Mouse (Mus musculus) kidney, postnatal 36 days (tissue): ENCODE measurements at regions not wholly inside any gene's neighbourhood (a gene's known extent, or its start where the extent isn't known, plus 50 kb on each side); places are given as distances from the start of the nearest gene placed in this dataset.
A peak's percentile ranks its signal among the peaks of the same experiment; 100 is the strongest.

Source experiments
- DNase-seq, 2 experiments: peaks; one replicate each; pipeline ENCODE4 v3.0.0; 2021 to 2022; ENCODE audit warnings: mixed read lengths in 2 of 2

DNA sequence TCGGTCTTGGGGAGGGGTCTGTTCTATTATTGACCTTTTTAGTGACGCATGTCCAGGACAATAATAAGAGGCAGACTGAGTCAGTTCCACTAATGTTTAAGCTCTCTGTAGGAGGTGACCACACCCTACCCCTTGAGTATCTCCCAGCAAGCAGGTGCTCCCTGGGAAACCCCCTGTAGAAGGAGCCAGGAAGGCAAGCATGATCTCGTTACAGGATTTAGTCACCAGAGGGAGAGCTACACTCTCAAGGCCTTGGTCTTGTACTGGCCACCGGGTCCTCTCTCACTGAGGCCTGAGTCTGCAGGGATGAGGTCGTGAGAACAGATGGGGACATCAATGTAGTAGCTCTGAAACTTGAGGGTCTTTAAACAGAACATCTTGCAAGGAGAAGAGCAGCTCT, 55.3 kb upstream of the Ccnd2 start:
- DNase-seq = no peak

DNA sequence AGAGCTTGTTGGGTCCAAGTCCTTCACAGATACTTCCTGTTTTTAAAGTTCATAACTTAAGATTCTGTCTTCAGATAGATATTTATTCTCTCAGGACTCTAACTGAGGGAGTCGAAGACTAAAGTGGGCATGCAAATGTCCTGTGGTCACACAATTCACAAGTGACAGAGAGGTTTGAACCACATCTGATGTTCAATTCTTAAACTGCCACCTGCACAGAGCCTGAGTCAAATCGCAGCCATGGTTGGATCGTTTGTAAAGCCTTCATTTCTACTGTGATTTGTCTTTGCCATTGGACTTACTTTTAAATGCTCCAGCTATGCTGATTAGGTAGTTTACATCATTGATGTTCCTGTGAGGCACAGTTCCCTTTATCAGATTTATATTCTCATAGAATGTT, 61.4 kb upstream of the Ccnd2 start:
- no peak for DNase-seq

DNA sequence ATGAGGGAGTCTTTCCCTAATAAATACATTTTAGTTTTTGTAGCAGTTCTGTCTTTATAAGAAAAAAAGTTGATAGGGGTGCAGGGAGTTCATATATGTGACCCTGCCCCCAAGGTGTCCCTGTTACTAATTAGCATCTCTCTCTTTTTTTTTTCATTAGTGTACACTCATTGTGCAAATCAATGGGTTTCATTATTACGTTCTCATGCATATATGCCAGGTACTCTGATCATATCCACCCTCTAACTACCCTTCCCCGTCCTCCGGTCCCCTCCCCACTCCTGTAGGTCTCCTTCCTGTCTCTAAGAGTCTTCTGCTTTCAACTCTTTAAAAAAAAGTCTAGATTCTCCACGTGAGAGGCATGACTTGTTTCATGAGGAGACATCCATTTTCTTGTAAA, 63.9 kb upstream of the Ccnd2 start:
- DNase-seq = no peak

DNA sequence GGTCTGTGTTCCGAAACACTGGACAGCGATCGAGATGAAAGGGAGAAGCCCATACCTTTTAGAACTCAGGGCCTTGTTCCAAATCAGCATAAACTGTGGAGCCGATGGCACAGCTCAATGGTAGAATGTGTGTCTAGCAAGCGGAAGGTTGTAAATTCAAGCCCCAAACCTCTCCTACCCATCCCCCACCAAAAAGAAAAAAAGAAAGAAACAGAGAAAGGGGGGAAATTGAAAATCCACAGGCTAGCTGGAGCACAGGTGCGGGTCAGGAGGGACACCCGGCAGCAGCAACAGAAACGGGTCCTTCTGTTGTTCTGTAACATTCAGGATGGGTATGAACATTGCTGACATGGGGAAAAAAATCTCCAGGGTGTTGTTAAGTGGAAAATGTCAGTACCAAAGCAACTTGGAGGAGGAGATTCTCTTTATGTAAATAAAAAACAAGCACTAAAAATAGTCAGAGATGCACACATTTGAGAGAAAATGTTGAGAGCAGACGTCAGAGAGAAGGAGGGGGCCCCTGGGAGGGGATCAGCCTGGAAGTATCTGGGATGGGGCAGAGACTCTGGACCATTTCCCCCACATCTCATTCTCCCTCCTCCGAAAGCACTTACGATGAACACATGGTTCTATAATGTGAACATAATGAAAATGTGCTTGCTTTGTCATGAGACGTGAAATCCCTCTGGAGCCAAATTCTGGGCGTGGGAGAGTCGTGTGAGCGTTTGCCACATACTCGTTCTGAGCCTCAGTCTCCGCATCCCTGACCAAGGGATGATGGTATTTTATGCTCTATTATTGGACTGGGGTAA, 66.8 kb upstream of the Ccnd2 start:
- no peak for DNase-seq

DNA sequence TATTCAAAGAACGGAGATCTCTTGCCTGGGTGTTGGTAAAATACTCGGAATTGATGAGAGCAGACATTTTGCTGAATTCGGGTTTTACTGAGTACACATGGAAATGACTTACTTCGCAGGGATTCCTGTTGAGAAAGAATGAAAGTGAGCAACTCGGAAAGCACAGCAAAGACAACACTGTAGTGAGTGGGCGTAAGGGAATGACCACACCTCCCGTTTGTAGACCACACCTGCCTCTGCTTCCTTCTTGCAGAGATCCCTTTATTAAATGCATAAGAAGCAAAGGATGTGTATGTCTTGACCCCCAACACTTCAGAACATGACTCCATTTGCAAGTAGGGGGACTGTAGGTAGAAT, 67.4 kb upstream of the Ccnd2 start:
- DNase-seq = no peak

DNA sequence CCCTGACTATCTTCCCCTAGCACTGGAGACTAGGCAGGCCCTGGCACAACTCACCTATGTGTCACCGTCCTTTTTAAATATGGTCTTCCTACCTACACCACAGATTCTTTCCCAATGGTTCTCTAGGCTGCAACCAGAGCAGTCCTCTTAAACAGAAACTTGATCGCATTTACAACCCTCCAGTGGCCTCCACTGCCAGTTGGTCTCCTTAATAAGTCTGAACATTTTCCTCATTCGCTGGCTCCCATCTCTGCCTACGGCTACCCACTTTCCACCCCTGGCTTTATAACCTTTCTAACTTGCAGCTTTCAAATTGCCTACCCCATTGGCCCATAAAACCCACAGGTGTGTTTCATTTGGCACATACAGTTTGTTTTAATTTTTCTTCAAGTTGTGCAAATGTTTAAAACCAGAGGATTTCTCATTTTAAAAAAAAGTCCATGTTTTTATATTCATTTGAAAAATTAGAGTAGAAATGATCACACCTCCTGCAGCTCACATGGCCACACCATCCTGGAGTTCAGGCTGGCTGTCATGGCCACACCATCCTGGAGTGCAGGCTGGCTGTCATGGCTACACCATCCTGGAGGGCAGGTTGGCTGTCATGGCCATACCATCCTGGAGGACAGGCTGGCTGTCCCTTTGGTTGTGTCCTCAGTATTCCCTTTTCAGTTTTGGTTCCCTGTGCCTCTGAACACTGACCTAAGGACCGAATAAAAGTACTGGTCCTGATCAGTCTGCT, 74.4 kb upstream of the Ccnd2 start:
- DNase-seq = no peak

DNA sequence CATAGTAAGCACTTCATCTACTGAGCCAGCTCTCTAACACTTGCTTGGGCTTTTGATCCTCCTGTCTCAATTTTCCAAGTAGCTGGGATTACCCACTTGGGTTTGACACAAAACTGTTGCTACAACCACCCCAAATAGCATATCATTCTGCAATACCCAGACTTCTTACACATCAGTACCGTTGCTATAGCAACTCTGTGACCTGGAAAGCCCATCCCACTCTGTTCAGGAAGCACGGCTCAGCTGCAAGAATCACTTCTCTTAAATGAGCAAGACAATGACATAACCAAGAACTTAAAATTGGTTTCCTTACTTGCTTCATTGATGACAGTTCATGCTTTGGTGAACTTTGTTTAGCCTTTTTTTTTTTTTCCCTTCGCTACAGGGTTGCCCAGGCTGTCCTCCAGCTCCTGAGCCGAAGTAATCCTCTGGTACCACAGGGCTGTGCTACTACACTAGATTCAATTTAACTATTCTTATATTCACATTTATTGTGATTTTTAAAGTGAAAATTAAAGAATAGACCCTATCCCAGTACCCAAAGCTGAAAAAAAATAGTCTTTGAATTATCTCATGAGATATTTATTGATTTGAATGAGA, 84.6 kb upstream of the Ccnd2 start:
- no peak for DNase-seq

DNA sequence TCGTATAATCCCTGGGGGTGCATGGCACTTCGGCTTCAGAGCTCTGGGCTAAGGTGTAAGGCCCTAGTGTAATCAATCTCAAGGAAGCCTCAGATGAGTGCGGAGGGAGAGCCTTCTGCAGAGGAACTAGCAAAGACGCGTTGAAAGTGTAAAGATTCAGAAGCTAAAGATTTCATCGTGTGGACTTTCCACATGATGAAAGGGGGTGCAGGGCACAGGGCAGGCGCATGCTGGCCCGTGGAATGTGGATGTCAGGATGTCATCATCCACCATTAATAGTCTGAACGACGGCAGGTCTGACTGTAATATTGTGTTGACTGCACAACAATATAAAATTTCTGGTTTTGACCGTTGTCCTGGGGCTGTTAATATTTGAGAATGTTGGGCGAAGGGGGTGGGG, 85.2 kb upstream of the Ccnd2 start:
- DNase-seq = peak in 1 of 2 experiments; percentile 6

DNA sequence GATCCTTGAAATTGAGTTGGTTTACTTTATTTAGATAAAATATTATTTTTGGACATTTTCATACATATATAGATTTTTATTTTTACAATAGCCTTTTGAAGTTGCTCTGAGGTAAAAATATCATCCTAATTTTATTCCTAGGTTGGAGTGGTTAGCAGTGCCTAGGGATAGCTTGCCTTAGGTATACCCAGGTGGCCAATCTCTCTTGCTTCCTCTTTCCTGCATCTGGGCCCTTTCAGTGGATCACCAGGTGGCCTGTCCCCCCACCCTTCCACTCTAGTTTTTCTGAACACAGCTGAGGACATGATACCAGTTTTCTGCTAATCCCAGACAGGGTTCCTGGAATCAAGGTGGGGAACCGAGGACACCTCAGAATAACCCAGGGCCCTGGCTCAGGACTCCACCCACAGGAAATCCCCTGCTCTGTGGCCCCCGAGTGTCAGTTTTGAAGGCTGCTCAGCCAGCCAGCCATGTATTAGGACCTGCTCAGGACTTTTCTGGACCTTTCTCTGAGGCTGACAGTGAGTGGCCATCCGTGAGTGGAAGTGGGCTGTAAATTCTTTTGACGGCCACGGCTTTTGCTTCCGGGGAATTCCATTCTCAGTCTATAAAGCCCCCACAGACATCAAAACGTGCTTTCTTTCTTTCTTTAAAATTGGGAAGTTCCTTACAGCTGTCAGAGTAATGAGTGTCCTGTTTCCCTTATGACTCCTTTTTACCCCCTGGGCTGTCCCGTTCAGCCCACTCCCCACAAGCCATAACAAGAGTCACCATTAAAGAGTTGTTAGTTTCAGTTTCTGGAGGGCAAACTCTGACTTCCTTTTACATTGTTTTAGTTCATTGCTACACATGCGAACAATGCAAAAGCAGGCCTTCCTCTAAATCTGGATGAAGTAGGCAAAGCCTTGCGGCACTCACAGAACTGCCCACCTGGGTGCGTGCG, 87.8 kb upstream of the Ccnd2 start:
- no peak for DNase-seq

DNA sequence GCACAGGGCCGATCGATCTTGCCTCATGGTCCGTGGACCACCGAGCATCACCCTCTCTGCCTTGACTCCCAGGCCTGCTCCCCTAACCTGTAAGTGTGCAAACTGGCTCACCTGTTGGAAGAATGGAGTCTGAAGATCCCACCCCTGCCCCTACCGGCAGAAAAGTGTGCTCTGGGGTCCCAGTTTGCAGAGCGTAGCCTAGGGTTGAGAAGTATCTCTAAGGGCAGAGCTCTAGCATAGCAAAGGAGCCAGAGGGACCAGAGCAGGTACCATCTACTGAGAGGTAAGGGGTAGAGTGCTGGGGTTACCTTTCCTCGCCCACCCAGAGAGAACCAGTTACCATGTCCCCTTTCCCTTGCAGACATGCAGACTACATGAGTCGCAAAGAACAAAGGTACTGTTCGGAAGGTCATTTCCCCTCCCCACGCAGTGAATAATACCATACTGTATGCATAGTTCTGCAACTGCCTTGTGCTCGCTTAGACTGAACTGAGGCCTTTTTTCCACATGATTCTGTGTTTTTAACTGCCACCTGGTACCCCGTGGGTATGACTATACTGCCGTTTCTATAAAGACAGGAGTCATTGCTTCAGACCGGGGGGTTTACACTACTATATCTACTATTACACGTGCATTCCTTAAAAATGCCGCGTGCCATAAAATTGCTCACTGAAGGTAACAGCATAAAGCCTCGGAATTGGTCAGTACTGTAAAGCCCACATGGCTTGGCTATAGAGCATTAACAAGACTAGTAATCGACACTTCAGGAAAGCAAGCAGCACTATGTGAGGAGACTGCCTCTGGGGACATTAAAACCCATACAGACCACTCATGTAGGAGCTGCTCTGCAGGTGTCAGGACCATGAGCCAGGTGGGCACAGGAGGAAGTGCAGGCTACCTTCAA, 88.7 kb upstream of the Ccnd2 start:
- DNase-seq = no peak

DNA sequence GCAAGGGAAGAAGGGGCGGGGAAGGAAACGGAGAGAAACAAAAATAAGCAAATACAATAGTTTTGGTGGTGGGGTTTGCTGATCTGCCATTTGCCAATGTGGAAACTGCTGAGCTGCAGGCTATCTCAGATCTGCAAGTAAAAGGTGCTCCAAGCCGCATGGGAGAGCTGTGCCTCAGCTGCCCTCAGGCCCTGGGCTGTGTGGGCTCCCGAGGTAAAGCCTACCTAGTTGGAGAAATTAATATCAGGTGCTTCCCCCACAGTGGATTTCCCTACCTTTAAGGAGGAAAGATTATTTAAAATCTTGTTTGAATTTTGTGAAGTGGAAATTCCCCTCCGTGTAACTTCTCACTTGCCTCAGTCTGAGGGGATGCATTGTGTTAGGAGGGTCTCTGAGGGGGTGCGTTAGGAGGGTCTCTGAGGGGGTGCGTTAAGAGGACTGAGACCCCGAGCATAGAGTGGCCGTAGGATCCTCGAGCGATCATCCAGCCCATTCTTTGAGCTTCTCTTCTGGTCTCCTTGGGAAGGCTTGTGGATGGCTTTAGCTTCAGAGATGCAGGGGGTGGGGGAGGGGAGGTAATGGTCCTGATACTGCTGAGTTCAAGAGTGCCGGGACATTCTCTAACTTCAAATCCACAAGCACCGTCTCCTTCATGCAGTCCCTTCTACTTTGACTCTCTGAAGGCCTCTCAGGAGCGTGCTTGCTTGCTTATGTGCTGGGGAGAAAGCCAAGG, 89.9 kb upstream of the Ccnd2 start:
- DNase-seq = no peak

DNA sequence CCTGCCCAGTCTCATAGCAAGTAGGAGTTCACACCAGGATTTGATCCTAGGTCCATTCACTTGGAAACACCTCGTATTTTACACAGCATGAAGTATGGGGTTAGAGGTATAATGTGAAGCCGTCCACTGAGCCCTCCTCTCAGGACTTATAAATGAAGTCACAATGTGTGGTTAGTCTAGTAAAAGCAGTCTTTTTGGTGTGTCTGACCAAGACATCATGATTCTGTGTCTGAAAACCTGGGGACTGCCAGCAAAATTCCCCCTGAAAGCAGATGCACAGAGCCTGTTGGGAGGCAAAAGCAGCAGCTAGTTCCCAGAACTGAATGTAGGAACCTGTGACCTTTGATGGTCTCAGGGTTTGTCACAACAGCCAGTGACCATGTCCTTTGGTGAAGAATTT, 91.0 kb upstream of the Ccnd2 start:
- DNase-seq = no peak

DNA sequence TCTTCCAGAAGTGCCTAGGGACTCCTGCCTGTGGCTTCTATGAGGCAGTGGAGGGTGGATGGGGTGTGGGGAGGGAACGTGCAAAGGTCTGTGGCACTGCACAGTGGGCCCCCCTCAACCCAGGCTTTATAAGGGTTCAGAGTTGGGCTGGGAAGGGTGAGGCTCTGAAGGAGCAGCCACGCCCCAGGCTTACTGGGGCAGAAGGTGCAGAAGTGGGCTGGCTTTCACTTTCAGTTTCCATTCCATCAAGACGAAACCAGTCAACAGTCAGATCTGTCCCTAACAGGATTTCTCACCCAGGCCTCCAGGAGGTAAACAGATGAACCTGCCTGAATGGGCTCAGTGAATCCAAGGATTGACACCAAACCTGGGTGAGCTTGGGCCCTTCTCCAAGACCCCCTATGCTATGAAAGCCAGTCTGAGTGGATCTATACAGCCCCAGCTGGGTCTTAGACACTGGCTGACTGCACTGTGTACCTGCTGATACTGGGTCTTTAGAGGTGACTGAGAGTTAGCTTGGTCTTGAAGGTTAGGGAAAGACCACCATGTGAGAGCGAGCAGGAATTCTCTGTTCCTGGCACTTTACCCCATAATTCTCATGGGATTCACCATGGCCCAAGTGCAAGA, 93.9 kb upstream of the Ccnd2 start:
- DNase-seq = peak; percentile 32 to 36

DNA sequence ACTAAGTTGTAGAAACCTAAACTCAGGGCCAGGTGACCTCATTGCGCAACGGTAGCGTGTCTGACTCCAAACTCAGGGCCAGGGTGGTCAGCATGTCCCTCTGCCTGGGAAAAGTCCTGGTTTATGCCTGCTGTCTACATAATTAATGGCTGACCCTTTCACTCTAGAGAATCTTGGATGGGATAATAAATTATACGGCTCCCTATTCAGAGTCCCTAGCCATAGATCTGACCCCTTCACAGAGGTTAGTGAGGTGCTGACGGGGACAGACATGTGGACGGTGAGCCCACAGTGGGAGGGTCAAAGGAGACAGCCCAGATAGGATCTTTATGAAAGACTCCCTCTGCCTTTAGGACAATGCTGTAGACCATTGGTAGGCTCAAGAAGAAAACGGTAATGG, 94.7 kb upstream of the Ccnd2 start:
- DNase-seq = no peak

DNA sequence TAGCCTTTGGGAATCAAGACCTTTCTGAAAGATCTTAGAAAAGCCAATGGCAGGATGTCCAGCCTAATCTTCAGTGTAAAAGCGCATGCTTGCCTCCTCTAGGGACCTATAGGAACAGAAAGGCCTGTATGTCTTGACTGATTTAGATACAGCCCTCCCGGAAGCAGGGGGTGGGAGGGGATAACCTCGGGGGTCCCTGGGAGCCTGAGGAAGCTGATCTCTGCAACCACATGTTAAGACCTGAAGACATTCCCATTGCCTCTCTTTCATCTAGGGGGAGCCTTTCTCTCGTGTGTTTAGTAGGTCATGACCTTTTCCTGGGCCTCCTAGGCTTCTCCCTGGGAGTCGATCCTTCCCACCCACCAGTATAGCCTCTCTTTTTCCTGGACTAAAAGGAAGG, 95.3 kb upstream of the Ccnd2 start:
- no peak for DNase-seq

DNA sequence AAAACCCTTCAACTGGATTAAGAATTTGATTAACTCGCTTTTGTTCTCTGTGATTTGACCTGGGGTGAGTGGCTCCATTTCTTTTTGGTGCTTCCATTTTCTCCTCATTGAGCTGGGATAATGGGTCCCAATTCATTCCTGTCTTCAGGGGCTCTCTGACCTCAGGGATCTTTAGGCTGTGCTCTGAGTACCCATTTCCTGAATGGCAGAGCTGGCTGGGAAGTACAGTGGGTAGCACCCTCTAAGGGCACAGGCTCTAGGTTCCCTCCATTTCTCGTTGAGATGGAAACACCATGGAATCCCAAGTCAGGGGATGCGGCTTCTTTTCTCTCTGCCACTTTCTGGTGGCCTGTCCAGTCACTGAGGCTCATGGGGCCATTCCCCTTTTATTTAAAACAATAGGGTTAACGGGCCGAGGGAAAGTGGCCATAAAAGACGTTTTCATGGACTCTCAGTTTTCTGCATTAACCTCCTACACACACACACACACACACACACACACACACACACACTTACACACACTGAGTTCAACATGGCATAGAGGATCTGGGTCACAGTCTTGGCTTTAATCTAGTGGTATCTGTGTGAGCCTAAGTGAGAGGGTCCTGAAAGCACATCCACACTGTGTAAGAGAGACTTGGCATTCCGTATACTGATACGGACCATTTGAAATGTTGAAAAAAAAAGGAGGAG, 98.3 kb upstream of the Ccnd2 start:
- DNase-seq = no peak

DNA sequence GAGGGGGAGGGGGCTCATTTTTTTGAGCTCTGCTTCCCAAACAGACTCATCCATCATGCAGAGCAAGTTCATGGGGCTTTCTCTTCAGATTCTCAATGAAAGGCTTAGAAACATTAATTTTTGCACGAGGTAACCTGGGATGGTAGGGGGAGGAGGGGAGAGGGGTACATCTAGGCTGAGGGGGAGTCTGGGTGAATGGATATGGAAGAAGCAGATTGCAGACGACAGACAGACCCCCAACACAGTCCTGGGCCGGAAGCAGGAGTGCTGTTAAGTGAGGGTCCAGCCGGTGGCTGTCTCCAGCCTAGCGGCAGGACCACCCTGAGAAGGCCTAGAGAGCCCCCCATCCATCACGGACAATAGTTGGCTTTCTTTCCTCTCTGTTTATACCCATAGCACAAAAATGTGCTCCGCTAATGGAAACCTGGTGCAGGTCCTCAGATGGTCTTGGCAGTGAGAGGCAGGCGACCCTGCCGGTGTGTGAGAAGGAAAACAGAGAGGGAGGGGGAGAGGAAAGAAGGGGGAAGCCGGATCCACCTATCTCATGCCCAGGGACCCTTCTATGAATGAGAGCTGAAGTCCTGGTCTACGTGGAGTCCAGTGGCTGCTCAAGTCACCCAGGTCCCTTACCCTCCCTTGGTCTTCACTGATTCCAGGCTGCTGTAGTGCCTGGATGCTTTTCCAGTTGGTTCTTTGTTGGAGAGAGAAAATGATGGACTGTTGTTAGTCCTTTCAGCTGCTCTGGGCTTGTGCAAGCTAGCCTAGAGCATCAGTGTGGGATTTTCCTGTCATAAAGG, 99.1 kb upstream of the Ccnd2 start:
- DNase-seq = no peak

DNA sequence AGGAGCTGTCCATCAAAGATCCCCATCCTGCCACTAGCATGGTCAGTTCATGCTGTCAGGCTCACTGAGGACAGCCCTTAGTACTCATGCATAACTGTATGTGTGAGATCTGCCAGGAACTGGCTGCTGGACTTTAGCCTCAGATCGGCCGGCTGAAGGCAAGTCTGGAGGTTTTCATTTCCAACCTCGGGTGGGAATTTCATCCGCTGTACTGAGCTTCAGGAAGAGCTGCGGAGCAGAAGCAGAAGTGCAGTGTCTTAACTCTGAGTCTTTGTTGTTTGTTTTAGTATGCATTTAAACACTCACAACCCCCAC, 99.6 kb upstream of the Ccnd2 start:
- peak; percentile 48 to 61 for DNase-seq

DNA sequence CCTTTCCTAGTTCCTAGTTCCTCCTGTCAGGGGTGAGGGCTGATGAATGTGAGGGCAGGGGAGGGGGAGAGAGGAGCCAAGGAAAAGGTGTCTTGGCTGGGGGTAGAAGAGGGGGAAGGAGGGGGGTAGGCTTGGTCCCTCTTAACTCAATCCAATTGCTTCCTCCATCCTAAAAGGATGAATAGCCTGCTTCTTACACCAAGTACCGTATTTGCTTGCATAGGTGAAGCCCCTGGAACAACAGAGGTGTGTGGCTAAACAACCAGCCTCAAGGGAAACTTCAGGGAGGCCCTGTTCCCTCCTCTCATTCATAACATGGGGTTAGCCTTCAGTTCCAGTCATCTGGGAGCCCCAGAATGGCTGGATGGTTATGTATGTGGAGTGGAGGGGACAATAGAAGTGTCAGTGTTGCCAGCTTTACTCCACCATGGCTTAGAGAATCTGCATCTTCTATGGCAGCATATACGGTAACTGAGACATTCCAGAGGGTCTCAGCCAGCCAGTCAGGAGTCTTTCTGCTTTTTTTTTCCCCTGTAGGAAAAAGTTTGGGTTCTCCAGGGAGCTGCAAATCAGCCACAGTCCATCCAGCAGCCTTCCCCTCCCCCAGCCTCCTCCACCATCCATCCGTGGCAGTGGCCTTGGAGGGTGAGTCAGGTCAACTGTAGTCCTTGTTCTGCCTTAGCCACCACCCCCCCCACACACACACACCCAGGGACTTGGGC, 100.2 kb upstream of the Ccnd2 start:
- DNase-seq = peak in 1 of 2 experiments; percentile 16
